Mouse (Mus musculus) embryonic stem cell, embryonic (primary cell): ENCODE results near the gene Otulinl.
"Not testable (repeated sequence)": the region's sequence is repeated elsewhere in the genome, so short reads cannot be mapped to it uniquely, and the experiment has no call there.

Experiments
- CTCF ChIA-PET, 4 experiments: fragments of 300-600 bp in 2 of 4; fragments of 350-600 bp in 2 of 4; sonication (Branson Sonifier 250); formaldehyde crosslinking; loops; one replicate each; lab custom pipeline; 2022; ENCODE audit warnings: inconsistent platforms in 2 of 4; lab: Charles Lee
- POLR2A ChIA-PET, 4 experiments: fragments of 300-600 bp in 2 of 4; fragments of 350-600 bp in 2 of 4; sonication (Branson Sonifier 250); formaldehyde crosslinking; loops; one replicate each; lab custom pipeline; 2022; ENCODE audit warnings: antibody characterized with exemption in 4 of 4, inconsistent platforms in 1 of 4; lab: Charles Lee

Gene Otulinl

DNA sequence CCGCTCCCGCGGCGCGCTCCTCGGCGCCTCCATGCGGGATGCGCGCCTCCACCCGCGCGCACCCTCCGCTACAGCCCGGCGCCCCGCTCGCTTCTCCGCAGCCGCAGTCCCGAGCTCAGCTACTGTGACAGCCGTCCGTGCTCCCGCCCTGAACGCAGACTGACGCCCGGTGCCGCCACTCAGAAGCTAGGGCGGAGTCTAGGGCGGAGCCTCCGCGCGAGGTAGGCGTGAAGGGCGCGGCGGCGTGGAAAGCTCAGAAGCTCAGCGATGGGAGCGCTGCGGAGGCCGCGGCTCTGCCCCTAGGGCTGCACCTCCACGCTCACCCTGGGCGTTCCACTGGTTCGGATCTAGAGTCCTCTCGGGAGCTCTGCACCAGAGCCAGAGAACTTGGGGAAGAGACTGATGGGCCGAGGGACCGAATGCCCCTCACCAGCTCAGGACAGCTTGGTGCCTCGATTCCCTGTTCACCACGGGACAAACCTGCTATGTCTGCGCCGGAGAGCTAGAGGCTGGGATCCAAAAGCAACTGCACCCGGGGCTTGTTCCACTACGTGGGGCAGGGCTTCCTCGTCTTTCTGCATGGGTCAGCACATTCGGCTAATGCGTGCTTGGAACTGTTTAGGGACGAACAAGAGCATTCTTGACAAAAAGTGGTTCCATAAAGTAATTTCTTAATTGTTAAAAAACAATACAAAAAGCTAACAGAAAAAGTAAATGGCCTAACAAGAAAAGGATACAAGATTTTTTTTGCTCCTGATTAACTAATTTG is at the start of gene Otulinl:
Otulinl (minus strand) TSS at position 161 of the 769 bp plus-strand sequence.
- ChIA-PET POLR2A (interaction anchor here in 3 of 4 experiments (0.5 to 1.3 kb wide), 8 partner anchors 21 to 879 kb away, joined by 3 to 8 read pairs (median 3); no protein-coding TSS in a partner anchor), CTCF (interaction anchor here (0.6 to 2.0 kb wide), 10 partner anchors 21 to 500 kb away, joined by 3 to 14 read pairs (median 3); no protein-coding TSS in a partner anchor)

GRCm38 (mm10) chr15:27726228-27726627 is 44.8 kb upstream of the Otulinl start:
- ChIA-PET CTCF (interaction anchor here in 2 of 4 experiments (1.2 to 1.6 kb wide), 2 partner anchors 67 kb away, joined by 3 to 4 read pairs; no protein-coding TSS in a partner anchor), POLR2A (no interaction called here)

- ChIA-PET POLR2A (interaction anchor here in 1 of 4 experiments (0.6 kb wide), 1 partner anchor 186 kb away, joined by 3 read pairs; no protein-coding TSS in a partner anchor), CTCF (interaction anchor here in 2 of 4 experiments (0.6 to 0.9 kb wide), 2 partner anchors 27 to 179 kb away, joined by 3 to 5 read pairs; no protein-coding TSS in a partner anchor)
These were observed 43.7 kb upstream of the Otulinl start for GRCm38 (mm10) chr15:27724796-27725680.

- CTCF ChIA-PET = interaction anchor here in 2 of 4 experiments (0.6 to 0.9 kb wide), 2 partner anchors 28 to 179 kb away, joined by 3 to 5 read pairs; no protein-coding TSS in a partner anchor
- POLR2A ChIA-PET = interaction anchor here in 1 of 4 experiments (0.6 kb wide), 1 partner anchor 185 kb away, joined by 3 read pairs; no protein-coding TSS in a partner anchor
These were observed 42.9 kb upstream of the Otulinl start for GRCm38 (mm10) chr15:27724298-27724697.

- CTCF ChIA-PET = interaction anchor here in 1 of 4 experiments (0.6 kb wide), 1 partner anchor 271 kb away, joined by 4 read pairs; no protein-coding TSS in a partner anchor
- POLR2A ChIA-PET = no interaction called here
These were observed 42.4 kb upstream of the Otulinl start for GRCm38 (mm10) chr15:27723746-27724145.

GRCm38 (mm10) chr15:27720297-27720696 is 38.9 kb upstream of the Otulinl start:
- CTCF ChIA-PET = interaction anchor here in 2 of 4 experiments (0.9 to 1.4 kb wide), 2 partner anchors 61 kb away, joined by 3 to 6 read pairs; no protein-coding TSS in a partner anchor
- POLR2A ChIA-PET = not testable (repeated sequence)

DNA sequence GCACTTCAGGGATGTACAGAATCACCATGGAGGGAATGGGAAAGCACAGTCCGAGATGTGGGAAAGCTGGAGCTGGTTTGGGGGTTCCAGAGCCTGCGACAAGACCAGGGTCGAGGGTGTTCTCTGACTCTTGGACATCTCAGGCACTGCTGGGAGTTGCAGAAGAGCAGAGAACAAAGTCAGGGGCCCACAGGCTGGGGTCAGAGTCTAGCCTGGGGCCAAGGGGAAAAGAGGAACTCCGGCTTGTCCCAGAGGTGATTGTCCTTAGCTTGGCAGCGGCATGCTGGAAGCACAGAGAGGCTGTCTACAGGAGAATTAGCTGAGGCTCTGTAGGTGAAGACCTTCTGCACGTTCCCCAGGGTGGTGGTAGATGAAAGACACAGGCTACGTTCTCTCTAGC is 37.3 kb upstream of the Otulinl start:
- ChIA-PET CTCF (no interaction called here), POLR2A (no interaction called here)

DNA sequence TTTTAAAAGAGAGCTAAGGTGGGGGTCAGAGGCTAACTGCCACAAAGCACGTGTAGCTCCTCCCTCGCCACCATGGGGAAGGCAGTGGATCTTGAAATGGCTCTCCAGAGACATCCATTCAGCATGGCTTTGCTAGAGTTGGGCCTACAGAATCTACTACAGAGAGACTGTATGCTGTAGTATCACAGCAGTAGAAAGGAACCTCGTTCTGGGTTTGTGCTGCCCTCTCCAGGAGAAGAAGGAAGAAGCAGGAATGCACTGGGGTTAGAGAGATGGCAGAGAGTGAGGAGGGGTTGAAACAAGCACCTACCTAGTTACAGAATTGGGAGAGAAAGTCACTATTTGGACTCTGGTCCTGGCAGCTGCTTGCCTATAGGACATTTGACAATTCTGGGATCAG is 34.0 kb upstream of the Otulinl start:
- ChIA-PET POLR2A (interaction anchor here in 1 of 4 experiments (0.6 kb wide), 1 partner anchor 840 kb away, joined by 4 read pairs; no protein-coding TSS in a partner anchor), CTCF (no interaction called here)

DNA sequence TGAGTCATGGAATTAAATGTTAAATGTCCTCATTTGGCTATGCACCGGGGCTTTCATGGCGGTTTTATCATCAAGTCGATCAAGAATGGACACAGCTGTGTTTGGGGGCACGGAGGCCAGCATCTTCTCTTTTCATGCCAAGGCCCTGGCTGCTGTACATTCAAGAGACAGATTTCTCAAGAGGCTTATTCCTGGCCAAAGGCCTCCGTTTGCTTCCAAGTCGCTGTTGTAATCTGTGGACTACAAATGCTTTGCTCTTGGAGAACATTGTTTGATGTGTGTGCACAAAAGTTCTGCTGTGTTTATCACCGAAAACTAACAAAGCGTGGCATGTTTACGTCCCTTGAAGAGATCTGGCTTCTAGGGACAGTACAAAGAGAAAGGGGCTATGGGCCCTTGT is 29.3 kb upstream of the Otulinl start:
- CTCF ChIA-PET = no interaction called here
- POLR2A ChIA-PET = no interaction called here

- POLR2A ChIA-PET = no interaction called here
These were observed 27.7 kb upstream of the Otulinl start for GRCm38 (mm10) chr15:27708968-27709612.

GRCm38 (mm10) chr15:27708499-27708898 is 27.1 kb upstream of the Otulinl start:
- CTCF ChIA-PET = interaction anchor here in 1 of 4 experiments (0.6 kb wide), 1 partner anchor 476 kb away, joined by 7 read pairs; no protein-coding TSS in a partner anchor
- POLR2A ChIA-PET = no interaction called here

More at GRCm38 (mm10) chr15:27708968-27709612, 27.7 kb upstream of the Otulinl start:
- CTCF ChIA-PET = no interaction called here

- POLR2A ChIA-PET = interaction anchor here in 1 of 4 experiments (1.0 kb wide), 1 partner anchor 22 kb away, joined by 3 read pairs; the partner anchor contains the start of gene Otulinl
- CTCF ChIA-PET = interaction anchor here in 2 of 4 experiments (0.6 to 1.3 kb wide), 2 partner anchors 21 to 377 kb away, joined by 3 read pairs; partner anchors contain the start of gene Otulinl (in 1 of the 2)
These were observed 21.6 kb upstream of the Otulinl start for GRCm38 (mm10) chr15:27702972-27703313.

GRCm38 (mm10) chr15:27702031-27702971 is 20.9 kb upstream of the Otulinl start:
- CTCF ChIA-PET = interaction anchor here in 2 of 4 experiments (0.9 to 1.3 kb wide), 2 partner anchors 21 to 149 kb away, joined by 3 read pairs; partner anchors contain the start of gene Otulinl (in 1 of the 2)
- POLR2A ChIA-PET = interaction anchor here in 1 of 4 experiments (1.0 kb wide), 1 partner anchor 21 kb away, joined by 3 read pairs; the partner anchor contains the start of gene Otulinl

DNA sequence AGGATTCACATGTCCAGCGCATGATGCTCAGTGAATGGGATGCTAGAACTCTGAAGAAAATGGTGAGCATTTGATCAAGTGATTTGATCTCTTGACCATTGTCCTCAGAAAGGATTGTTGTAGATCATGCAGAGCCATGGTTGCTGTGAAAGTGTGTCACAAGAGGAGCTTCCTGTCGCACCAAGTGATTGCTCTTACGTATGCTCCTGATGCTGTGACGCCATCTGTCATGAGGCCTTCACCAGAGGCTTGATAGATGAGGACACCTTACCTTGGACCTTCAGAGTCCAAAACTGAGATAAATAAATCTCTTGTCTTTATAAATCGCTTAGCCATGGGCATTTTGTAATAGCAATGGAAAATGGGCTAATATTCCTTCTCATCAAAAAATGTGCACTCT is 16.3 kb upstream of the Otulinl start:
- CTCF ChIA-PET = no interaction called here
- POLR2A ChIA-PET = no interaction called here

GRCm38 (mm10) chr15:27693235-27693634 is 11.9 kb upstream of the Otulinl start:
- CTCF ChIA-PET = no interaction called here
- POLR2A ChIA-PET = no interaction called here

DNA sequence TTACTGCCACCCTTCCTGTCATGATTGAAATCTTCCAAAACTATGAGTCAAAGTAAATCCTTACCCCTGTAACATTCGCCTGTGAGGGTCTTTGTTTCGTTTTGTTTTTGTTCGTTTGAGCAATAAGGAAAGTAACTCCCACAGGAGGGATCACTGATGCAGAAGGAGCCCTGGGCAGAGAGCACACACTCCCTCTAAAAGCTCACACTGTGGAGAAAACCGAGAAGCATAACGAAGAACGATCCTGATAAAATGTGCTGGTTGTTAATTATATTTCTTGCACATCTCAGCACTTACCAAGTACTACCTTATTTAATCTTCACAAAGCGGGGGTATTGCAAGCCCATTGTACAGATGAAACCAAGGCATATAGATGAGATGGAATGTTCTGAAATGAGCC is 10.8 kb upstream of the Otulinl start:
- POLR2A ChIA-PET = no interaction called here
- CTCF ChIA-PET = no interaction called here

DNA sequence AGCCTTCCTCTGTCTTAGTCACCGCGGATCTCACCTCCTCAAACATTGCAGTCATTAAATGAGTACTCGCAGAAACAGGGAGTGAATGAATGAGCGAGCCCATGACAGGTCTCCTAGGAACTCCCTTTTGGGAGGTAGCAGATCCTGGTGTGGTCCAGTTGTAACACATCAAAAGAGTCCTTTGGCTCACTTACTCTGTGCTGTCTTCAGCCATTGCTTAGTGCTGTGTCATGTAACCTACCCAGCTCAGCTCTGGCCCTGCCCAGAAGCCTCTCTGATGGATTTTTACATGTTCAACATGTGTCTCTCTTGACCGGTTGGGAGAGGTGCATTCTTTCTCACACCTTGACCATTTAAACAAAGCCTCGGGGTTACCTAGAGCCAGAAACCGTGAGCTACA is 9.8 kb upstream of the Otulinl start:
- CTCF ChIA-PET = interaction anchor here in 1 of 4 experiments (0.6 kb wide), 1 partner anchor 32 kb away, joined by 3 read pairs; no protein-coding TSS in a partner anchor
- POLR2A ChIA-PET = interaction anchor here in 1 of 4 experiments (0.6 kb wide), 1 partner anchor 31 kb away, joined by 4 read pairs; no protein-coding TSS in a partner anchor
